Mouse (Mus musculus): ENCODE measurements around the gene Tjp3. TPM values are rescaled to one million over a fixed set of nuclear protein-coding genes. Genes with fewer than 3 reads are reported as not detected.

Tjp3 gene
- polyA plus RNA-seq, 1 experiment: 27.5 TPM

DNA sequence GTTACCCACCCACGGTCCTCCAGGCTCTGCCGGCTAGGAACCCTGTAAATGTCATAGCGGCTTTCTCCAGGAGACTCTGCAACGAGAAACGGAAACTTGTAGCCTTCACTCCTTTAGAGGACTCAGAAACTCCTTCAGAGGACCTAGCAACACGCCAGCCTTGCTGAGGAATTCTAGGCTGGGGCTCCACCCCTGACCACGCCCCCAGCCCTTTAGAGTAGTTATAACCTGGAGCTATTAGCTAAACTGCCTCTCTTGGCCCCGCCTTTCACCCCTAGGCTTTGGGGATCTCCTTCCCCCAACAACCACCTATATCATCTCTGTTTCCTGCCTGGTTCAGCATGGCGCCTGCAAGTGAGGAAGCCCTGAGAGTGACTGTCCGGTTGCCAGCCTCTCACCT is 11.9 kb downstream of the Tjp3 start:
- Histone ChIP-seq H3K4me3 (ENCODE audit: control insufficient read depth, insufficient read depth, low read length) (no peak overlapping the region), H3K27ac (ENCODE audit: control insufficient read depth, insufficient read depth, low read length) (no peak overlapping the region), H3K36me3 (ENCODE audit: control insufficient read depth, insufficient read depth, low read length) (no peaks in the 10 kb centered on the region), H3K4me1 (replicated peaks; ENCODE audit: control insufficient read depth, insufficient read depth, low read length) (no peaks in the 10 kb centered on the region; the same call in 1 of the 2 replicates), H3K27me3 (ENCODE audit: control insufficient read depth, insufficient read depth, low read length) (no peaks in the 10 kb centered on the region)
- TF ChIP-seq POLR2A (IDR thresholded peaks at IDR 0.05; ENCODE audit: control insufficient read depth, extremely low read depth, insufficient read depth, low read length, poor library complexity) (no peak), CTCF (IDR thresholded peaks at IDR 0.05; ENCODE audit: borderline replicate concordance, control insufficient read depth, extremely low read depth, insufficient read depth, low read length, poor library complexity) (no peak)
- WGBS: 81% methylated on average over 10 of the region's 10 CpGs
- no peak for DNase-seq

DNA sequence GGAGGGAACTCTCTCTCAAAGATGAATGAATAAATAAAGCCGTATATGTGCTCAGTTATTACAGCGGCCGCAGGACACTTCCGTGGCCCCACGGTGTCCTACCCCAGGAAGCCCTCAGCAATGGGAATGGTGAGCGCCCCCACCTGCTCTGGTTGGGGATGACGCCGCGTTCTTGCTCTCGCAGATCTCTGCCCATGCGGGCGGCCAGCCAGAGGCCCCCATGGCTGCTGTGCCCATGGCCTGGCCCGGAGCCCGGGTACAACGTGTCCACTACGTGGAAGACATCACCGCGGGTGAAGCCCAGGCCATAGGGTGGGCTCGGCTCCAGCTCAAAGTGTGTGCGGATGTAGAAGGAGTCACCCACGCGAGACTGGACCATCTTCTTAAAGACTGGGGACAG is 13.7 kb downstream of the Tjp3 start:
- no peaks in the 10 kb centered on the region for H3K4me1 ChIP-seq (replicated peaks; ENCODE audit: control insufficient read depth, insufficient read depth, low read length)
- no peak overlapping the region for H3K27ac ChIP-seq (ENCODE audit: control insufficient read depth, insufficient read depth, low read length)
- DNase-seq: no peak
- TF ChIP-seq POLR2A (IDR thresholded peaks at IDR 0.05; ENCODE audit: control insufficient read depth, extremely low read depth, insufficient read depth, low read length, poor library complexity): no peak
- TF ChIP-seq CTCF (IDR thresholded peaks at IDR 0.05; ENCODE audit: borderline replicate concordance, control insufficient read depth, extremely low read depth, insufficient read depth, low read length, poor library complexity): no peak
- H3K36me3 ChIP-seq (ENCODE audit: control insufficient read depth, insufficient read depth, low read length): peaks cover 7% of the 10 kb centered on the region; the same call in 1 of the 2 replicates
- 94% methylated on average over 22 of the region's 22 CpGs for WGBS
- H3K4me3 ChIP-seq (ENCODE audit: control insufficient read depth, insufficient read depth, low read length): no peak overlapping the region
- H3K27me3 ChIP-seq (ENCODE audit: control insufficient read depth, insufficient read depth, low read length): no peaks in the 10 kb centered on the region

DNA sequence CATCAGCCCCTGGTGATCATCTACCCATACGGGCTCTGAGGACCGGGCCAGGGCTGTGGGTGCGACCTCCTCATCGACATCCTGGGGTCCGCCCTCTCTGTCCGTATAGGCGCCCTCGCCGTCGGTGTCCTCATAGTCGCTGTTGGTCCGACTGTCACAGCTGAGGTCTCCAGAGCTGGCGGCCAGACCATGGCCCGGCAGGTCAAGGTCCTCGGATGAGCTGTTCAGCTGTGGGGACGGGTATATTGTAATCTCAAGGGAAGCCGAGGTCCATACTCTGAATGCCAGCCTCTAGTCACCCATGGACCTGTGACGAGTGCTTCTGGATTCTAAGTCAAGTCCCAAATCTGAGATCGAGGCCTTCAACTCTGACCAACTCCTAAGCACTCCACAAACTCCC is 17.5 kb downstream of the Tjp3 start:
- H3K4me1 ChIP-seq (replicated peaks; ENCODE audit: control insufficient read depth, insufficient read depth, low read length): peaks cover 3% of the 10 kb centered on the region; the same call in 1 of the 2 replicates
- no peak for DNase-seq
- 96% methylated on average over 19 of the region's 19 CpGs for WGBS
- no peak overlapping the region for H3K27ac ChIP-seq (ENCODE audit: control insufficient read depth, insufficient read depth, low read length)
- TF ChIP-seq CTCF (IDR thresholded peaks at IDR 0.05; ENCODE audit: borderline replicate concordance, control insufficient read depth, extremely low read depth, insufficient read depth, low read length, poor library complexity) (no peak), POLR2A (IDR thresholded peaks at IDR 0.05; ENCODE audit: control insufficient read depth, extremely low read depth, insufficient read depth, low read length, poor library complexity) (no peak)
- peaks cover 21% of the 10 kb centered on the region; the same call in 1 of the 2 replicates for H3K36me3 ChIP-seq (ENCODE audit: control insufficient read depth, insufficient read depth, low read length)
- no peaks in the 10 kb centered on the region for H3K27me3 ChIP-seq (ENCODE audit: control insufficient read depth, insufficient read depth, low read length)
- H3K4me3 ChIP-seq (ENCODE audit: control insufficient read depth, insufficient read depth, low read length): no peak overlapping the region

DNA sequence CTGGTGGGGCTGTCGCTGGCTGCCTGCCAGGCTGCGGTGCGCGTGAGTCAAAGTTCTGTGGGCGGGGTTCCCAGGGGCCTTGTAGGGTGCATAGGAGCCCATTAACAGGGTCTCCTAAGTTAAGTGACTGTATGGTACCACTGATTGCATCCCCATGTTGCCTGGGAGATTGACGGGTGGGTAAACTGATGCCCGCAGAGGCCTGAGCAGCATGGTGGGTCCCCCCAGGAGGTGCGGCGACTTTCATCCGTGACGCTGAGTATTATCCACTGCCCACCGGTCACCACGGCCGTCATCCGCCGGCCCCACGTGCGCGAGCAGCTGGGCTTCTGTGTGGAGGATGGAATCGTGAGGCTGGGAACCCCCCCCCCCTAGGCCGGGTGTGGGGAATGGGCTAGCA is 19.0 kb downstream of the Tjp3 start:
- peaks cover 11% of the 10 kb centered on the region for H3K4me1 ChIP-seq (replicated peaks; ENCODE audit: control insufficient read depth, insufficient read depth, low read length)
- DNase-seq: no peak
- TF ChIP-seq CTCF (IDR thresholded peaks at IDR 0.05; ENCODE audit: borderline replicate concordance, control insufficient read depth, extremely low read depth, insufficient read depth, low read length, poor library complexity) (no peak), POLR2A (IDR thresholded peaks at IDR 0.05; ENCODE audit: control insufficient read depth, extremely low read depth, insufficient read depth, low read length, poor library complexity) (no peak)
- H3K4me3 ChIP-seq (ENCODE audit: control insufficient read depth, insufficient read depth, low read length): no peak overlapping the region
- H3K27ac ChIP-seq (ENCODE audit: control insufficient read depth, insufficient read depth, low read length): no peak overlapping the region
- 98% methylated on average over 21 of the region's 21 CpGs for WGBS
- peaks cover 21% of the 10 kb centered on the region; the same call in 1 of the 2 replicates for H3K36me3 ChIP-seq (ENCODE audit: control insufficient read depth, insufficient read depth, low read length)
- no peaks in the 10 kb centered on the region for H3K27me3 ChIP-seq (ENCODE audit: control insufficient read depth, insufficient read depth, low read length)

DNA sequence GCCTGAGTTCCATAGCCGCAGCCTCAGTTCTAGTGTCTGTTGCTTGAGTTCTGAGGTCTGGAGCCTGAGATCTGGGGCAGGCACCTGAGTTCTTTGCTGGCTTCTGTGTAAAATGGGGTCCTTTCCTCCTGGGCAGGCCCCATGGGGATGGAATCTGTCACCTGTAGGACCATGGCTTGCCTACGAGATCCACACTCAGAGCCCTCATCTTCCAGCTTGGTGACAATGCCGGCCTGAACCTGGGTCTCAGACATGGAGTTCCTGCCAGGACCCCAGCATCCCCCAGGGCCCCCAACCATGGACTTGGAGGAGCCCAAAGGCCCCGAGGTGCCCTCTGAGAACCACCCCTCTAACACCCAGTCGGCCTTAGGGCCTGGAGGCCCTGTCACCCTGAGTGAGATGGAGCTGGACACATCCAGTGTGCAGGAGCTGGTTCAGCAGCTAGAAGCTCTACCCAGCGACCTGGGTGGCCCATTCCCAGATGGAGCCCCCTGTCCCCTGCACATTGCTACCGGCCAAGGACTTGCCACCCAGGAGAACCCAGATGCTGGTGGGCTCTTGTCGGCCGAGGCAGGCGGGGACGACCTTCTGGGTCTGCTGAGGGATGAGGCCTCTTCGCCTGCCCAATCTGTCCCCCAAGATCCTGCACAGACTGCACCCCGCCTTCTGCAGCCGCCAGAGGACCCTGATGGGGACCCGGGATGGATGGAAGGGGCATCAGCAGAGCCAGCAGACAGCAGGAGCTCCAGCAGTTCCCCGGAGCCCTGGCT is 22.6 kb downstream of the Tjp3 start:
- DNase-seq: no peak
- no peak overlapping the region for H3K27ac ChIP-seq (ENCODE audit: control insufficient read depth, insufficient read depth, low read length)
- peaks cover 25% of the 10 kb centered on the region; the same call in 1 of the 2 replicates for H3K36me3 ChIP-seq (ENCODE audit: control insufficient read depth, insufficient read depth, low read length)
- peaks cover 15% of the 10 kb centered on the region for H3K4me1 ChIP-seq (replicated peaks; ENCODE audit: control insufficient read depth, insufficient read depth, low read length)
- WGBS: 88% methylated on average over 16 of the region's 16 CpGs
- H3K4me3 ChIP-seq (ENCODE audit: control insufficient read depth, insufficient read depth, low read length): peak overlapping the region; percentile 95
- H3K27me3 ChIP-seq (ENCODE audit: control insufficient read depth, insufficient read depth, low read length): no peaks in the 10 kb centered on the region
- TF ChIP-seq CTCF (IDR thresholded peaks at IDR 0.05; ENCODE audit: borderline replicate concordance, control insufficient read depth, extremely low read depth, insufficient read depth, low read length, poor library complexity) (no peak), POLR2A (IDR thresholded peaks at IDR 0.05; ENCODE audit: control insufficient read depth, extremely low read depth, insufficient read depth, low read length, poor library complexity) (no peak)

DNA sequence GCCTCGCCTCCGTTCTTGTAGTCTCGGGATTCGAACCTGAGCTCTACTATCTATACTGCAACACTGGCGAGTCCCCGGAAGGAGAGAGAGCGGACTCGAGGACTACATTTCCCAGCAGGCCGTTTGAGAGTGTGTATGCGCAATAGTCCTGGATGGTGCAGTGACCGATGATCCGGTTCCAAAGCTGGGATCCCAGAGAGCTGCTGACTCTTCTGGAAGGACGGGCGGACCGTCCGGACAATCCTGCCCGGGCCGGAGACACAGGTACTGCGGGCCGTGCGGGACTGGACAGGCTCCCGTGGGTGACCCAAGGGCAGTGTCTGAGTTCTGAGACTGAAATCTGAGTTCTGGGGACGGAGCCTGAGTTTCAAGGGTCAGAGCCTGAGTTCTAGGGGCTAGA is 23.3 kb downstream of the Tjp3 start:
- peak overlapping the region; percentile 95 for H3K4me3 ChIP-seq (ENCODE audit: control insufficient read depth, insufficient read depth, low read length)
- H3K27ac ChIP-seq (ENCODE audit: control insufficient read depth, insufficient read depth, low read length): no peak overlapping the region
- H3K27me3 ChIP-seq (ENCODE audit: control insufficient read depth, insufficient read depth, low read length): no peaks in the 10 kb centered on the region
- H3K36me3 ChIP-seq (ENCODE audit: control insufficient read depth, insufficient read depth, low read length): peaks cover 19% of the 10 kb centered on the region; the same call in 1 of the 2 replicates
- TF ChIP-seq CTCF (IDR thresholded peaks at IDR 0.05; ENCODE audit: borderline replicate concordance, control insufficient read depth, extremely low read depth, insufficient read depth, low read length, poor library complexity) (no peak), POLR2A (IDR thresholded peaks at IDR 0.05; ENCODE audit: control insufficient read depth, extremely low read depth, insufficient read depth, low read length, poor library complexity) (no peak)
- H3K4me1 ChIP-seq (replicated peaks; ENCODE audit: control insufficient read depth, insufficient read depth, low read length): peaks cover 15% of the 10 kb centered on the region
- DNase-seq: peak; percentile 64
- WGBS: 9% methylated on average over 23 of the region's 23 CpGs

Data from thymus, adult 2 months (tissue).